Mouse (Mus musculus) hematopoietic stem cell, adult 5-6 weeks (primary cell): Measurements from ENCODE around the gene Gm1123. TPM values are rescaled to one million over a fixed set of nuclear protein-coding genes. Genes with fewer than 3 reads are reported as not detected.
A peak's percentile ranks its signal among the peaks of the same experiment; 100 is the strongest.

Experiments
- ATAC-seq, 2 experiments: fragments of 125-278 bp in 1 of 2; replicated peaks in 1 of 2; 2 replicates each; pipeline ENCODE4 v1.8.0; 2016 to 2017; ENCODE audit warnings: inconsistent platforms in 2 of 2, mild to moderate bottlenecking in 2 of 2, moderate number of reproducible peaks in 2 of 2, low read depth in 1 of 2, moderate TSS enrichment in 1 of 2; ENCODE audit not compliant: low FRiP score in 2 of 2, poor library complexity in 2 of 2, severe bottlenecking in 2 of 2, insufficient read depth in 1 of 2, low TSS enrichment in 1 of 2
- total RNA-seq: library from RNA; stranded (forward); fragments of 172-1452, 232-1000 nt; gene quantifications from 2 replicates; pipeline ENCODE4 v1.2.3, GENCODE M21; 2017

Gm1123 gene
- total RNA-seq, 1 experiment from 2014 or later: not detected

DNA sequence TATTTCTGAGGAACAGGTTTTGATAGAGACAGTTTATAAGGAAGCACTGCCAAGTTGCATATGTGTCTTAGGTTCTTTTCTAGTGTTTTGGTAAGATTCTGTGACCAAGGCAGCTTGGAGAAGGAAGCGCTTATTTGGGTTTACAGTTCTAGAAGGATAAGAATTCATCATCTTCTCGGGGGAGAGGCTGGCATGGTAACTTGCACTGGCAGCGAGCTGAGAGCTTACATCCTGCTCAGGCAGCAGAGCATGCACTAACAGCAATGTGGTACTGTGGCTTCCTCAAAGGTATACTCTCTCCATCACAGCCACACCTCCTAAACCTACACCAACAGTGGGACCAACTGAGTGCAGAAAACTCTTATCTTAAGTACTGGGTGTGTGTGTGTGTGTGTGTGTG lies 18.8 kb downstream of the Gm1123 start:
- no peak for ATAC-seq

DNA sequence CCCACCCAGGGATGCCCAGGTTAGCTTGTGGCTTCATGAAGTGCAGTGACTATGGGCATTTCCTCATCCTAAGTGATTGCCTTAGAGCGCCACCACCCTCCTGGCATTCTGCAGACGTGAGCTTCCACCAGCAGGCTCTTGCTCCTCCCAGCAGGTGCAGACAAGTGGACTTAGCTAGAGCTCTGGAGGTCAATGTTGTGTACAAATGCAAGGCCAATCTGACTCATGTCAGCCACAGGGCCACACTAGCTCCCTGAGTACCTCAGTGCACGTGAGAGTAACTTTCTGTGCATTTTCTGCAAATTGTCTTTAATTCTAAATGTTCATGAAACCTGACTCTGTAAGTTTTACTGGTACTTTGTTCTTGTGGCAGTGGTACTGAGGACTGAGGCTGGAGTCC lies 19.2 kb downstream of the Gm1123 start:
- no peak for ATAC-seq

DNA sequence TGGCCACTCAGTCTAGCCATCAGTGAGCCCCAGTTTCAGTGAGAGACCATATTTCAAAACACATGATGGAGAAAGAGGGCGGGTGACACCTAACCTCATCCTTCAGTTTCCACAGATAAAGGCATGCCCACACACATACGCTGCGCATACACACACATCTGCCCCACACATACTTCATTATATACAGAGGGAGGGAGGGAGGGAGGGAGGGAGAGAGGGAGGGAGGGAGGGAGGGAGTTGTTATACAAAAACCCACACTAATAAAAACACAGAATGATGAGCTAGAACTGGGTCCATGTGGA lies 25.7 kb downstream of the Gm1123 start:
- no peak for ATAC-seq

DNA sequence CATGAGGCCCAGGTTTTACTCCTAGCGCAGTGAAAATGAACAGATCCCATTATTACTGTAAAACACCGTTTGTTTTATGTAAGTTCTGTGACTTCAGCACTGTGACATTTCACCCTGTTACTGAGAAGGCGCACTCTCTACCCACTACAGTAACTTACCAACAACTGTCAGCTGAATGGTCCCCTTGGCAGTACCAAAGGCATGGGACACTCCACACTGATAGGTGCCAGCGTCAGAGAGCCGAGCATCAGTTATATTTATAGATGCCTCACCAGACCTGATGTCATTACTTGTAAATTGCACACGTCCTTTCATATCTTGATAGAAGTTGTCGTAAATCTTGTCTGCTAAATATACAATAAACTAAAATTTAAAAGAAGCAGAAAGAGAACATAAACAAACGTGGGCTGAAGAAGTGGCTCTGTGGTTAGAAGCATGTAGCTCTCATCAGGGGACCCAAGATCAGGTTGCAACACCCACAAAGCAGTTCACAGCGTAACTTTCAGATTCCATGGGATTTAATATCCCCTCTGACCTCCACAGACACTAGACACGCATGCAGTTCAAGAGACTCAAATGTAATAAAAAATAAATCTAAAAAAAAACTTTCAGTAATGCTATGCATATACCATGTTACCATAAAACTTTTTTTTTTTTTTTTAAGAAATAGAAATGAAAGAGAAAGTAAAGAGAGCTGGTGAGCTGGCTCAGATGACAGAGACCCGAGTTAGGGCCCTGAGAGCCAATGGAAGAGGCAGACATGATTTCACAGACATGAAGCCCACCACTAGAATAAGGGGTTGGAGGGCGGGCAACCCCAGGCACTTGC lies 26.2 kb downstream of the Gm1123 start:
- peak in 1 of 2 experiments; percentile 40; a peak in 2 of 4 replicates for ATAC-seq

DNA sequence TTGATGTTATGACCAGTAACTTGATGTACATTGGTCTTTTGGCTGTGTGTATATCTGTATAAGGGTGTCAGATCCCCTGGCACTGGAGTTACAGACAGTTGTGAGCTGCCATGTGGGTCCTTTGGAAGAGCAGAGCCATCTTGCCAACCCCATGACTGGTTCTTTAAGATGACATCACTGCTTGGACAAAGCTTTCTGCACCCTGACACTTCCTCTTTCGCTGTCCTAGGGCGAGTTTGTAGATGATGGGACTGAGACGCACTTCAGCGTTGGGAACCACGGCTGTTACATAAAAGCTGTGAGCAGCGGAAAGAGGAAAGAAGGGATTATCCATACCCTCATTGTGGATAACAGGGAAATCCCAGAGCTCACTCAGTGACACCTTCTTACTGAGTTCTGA lies 34.2 kb downstream of the Gm1123 start:
- ATAC-seq: no peak

DNA sequence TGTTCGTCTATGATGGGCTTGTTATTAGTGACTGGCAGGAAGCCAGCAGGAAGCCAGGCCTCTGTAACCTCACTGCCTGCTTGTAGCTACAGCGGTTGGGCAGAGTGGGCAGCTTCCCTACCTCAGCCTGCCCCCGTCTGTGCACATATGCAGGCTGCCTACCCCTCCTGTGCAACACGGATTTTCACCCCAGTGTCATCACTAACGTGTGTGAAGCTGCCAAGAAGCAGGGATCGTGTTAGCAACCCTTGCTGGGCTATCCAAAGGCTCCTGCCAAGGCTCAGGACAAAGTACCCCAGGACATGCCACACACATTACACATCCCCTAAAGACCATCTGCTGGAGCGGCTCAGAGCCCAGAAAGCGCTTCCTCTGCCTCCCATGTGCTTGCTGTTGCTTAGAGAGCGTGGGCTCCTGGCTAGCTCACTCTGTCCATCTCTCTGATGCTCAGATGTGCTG lies 35.6 kb downstream of the Gm1123 start:
- peak; percentile 49 to 58; a peak in 2 of 4 replicates for ATAC-seq

DNA sequence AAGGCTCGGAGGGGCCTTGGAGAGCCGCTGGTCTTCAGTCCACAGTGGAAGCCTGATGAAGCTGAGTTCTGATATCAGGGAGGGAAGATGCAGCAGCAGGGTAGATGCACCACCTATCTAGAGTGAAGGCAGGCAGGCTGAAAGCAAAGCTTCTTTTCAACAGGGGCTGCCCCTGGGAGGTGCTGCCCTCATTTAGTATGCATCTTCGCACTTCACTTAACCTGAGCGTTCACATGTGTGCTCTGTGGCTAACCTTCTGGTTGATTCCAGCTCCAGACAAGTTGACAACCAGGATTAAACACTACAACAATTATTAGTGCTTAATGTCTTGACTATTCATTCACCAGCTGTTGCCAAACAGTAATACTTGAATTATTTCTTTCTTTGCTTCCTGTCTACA lies 41.4 kb downstream of the Gm1123 start:
- no peak for ATAC-seq

DNA sequence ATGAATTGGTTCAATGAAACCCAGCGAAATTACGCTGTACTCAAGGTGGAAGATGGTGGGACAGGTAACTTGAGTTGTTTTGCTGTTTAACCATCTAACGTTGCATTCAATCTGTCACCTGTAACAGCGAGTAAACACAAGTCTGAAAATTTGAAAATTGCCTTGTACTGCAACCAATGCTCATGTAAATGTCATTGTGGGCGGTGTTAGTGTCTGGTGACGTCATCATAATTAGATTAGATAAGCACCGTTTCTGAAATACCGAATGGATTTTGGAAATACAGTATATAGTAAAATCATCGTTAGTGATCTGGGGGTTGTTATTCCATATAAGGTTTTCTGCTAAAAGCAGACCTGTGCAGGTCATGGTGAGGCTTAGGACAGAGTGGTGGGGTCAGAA lies 48.4 kb downstream of the Gm1123 start:
- no peak for ATAC-seq

DNA sequence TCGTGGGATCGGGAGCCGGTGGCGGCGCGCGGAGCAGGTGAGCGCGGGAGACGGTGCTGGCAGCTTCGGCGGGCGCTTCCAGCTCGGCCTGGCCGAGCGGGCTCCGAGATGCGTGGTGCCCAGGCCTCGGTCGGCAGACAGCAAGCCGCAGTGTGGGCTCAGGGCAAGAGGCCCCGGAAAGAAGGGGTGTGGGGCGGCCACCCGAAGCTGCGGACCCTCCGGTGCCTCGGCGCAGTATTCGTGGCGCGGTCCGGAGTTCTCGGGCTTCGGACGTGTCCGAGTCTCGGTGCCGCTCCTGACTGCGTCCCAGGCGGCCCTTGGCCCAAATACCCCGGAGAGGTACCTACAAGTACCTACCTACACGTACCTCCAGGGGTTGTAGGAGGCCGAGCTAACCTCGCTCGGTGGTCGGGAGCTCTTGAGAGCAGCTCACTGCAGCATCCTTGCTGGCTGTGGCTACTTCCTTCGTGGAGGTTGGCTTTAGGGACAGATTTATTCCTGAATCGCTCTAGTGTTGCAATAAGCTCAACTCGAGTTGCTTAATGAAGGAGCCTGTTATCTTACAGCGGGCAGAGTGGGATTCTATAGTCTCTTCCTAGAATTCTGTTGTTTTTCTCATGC lies 48.9 kb downstream of the Gm1123 start:
- ATAC-seq: peak in 1 of 2 experiments; percentile 23; a peak in 1 of 4 replicates

DNA sequence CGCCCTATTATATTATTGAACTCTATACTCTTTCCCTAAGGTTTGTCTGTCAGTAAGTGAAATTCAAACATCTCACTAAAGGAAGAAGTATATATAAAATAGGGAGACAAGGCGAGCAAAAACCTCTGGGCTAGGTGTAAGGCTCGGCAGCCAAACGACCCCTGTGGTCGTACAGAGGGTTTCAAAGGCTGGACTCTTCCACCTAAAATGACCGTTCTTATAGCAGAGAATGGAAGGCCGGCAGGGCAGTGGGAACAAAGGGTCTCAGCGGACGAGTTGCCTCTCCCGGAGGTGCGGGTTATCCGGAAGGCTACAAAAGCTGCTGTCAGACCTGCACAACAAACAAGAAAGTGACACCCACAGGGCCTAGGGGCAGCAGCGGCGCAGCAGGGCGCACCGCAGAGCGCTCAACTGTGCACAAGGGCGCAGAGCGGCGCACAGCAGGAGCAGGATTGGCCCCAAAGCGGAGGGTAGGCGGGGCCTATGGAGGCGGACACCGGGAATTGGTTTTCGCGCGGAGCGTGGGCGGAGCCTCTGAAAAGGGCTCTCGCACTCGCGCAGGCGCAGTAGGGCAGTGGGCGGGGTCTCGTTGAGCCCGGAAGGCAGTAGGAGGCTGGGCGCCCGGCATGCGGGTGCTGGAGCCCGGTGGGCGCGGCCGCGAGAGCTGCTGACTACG lies 49.6 kb downstream of the Gm1123 start, which contains the start of gene Faim:
Gene Faim, plus strand, starts transcription at position 574 of the 676 bp plus-strand sequence.
- ATAC-seq: peak; percentile 98 to 100

DNA sequence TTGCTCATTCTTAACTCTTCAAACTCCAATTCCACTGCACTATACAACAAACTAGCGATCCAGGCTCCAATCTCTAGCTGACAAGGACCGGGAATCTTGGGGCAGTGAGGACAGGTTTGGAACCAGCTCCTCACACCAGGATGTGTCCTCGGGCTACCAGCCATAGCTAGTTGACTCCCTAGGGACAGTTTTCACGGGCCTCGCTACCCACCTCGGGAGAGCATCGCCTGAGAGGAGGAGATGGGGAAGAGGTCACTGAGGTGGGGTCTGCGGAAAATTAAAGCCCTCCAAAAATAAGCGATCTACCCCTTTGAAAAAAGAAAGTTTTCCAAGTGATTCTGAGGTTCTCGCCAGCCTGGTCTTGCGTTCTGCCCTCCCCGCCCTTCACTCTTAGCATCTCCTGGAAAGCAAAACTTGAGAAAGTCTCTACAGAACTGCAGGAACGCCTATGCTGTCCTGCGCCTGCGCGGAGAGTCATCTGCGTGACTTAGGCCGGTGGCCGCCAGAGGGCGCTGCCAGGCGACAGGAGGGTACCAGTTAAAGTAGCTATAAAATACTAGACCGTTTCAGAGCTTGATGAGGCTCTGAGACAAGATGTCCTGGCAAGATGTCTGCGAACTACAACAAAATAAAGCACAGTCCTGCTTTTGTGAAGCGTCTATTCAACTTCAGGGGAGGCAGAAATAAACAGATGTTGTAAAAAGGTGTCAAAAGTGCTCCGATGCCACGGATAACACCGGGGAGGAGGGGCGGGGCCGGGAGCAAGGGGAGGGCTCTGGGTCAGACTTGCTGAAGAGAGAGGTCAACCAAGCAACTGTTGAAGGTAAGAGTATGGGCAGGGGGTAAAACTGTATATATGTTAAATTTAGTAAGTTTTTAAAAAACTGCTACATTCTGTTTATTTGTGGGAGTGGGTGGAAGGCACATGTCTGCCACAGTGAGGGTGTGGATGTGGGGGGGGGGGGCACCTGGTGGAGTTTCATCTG lies 55.8 kb downstream of the Gm1123 start:
- peak; percentile 84 to 92 for ATAC-seq

DNA sequence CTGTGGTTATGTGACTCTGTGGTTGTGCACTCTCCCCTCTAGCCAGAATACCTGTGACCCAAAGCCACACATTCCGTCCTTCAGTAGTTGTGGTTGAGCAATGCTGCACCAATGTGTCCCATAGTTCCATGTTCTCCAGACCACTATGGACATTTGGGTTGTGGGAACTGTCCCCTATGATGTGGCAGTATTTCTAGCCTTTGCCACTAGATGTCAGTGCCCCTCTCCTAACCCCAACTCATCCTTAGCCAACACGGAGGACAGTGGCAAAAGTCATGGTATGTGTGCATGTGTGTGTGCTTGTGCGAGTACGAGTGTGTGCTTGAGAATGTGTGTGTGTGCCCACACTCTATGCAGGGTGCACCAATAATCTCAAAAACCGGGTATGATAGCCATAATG lies 59.0 kb downstream of the Gm1123 start:
- 0 out of 4 replicates have a peak, but pooled peaks of 1 of the 2 experiments have one; percentile 14 for ATAC-seq

DNA sequence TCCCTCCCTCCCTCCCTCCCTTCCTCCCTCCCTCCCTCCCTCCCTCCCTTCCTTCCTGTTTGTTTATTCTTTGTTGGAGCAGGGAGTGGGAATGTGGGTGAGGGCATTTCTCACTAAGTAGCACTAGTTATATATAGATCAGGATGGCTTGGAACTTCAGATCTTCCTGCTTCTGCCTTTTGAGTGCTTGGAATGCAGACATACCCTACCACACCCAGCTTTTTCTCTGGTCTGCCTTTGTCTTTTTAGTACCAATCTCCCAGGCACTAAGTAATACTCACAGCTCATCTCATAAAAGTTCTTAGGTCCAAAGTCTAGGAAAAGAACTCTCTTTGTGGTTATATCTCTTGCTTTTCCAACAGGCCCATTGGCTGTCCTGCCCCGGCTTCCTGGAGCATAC lies 59.4 kb downstream of the Gm1123 start:
- ATAC-seq: no peak

DNA sequence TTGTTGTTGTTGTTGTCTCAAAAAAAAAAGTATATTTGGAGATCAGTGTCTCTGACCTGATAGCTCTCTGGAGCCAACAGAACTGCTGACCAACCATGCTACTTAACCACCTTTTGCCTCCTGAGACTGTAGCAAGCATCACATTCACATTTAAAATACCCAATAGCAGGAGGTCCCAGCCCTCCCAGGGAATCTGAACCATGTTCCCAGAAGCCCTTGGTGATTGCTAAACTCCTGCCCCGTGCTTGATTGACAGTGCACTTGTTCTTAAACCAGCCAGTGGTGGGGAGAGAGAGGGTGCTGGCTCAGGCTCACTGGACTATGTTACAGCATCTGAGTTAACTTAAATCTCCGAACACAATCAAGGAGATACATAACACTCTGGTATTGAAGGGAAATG lies 60.6 kb downstream of the Gm1123 start:
- ATAC-seq: no peak

DNA sequence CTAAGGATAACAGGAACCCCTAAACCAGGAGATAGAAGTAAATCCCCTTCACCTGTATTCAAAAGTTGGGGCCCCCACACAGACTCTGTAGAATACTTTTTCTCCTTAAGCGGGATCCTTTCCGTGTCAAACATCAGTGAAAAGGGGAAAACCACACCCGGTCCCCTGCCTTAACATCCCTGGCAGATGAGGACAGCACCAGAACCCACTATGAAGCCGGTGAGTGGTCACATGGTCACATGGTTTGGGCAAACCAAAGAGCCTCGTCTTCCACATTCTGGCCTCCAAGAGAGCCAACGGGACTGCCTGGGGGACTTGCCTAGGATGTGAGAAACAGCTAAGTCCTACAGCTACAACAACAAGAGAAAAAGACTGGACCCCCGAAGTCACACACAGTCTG lies 62.0 kb downstream of the Gm1123 start:
- ATAC-seq: no peak

DNA sequence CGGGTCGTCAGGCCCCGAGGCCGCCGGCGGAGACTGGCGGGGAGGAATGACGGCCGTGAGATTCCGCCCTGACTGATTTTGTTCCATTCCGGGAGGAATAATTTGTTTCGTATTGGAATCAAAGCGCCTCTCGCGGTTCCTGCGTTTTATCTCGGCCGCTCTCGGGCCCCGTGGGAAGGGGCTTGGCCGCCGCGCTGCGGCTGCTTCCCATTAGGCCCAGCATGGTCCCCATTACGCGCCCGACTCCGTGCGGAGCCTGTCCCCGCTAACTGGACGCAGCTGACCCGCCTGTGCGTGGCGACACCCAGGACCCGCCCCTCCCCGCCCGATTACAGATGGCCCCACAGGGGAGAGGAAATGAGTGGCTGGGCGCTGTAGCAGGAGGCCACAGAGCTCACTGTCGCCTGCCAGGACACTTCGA lies 62.4 kb downstream of the Gm1123 start:
- no peak for ATAC-seq

DNA sequence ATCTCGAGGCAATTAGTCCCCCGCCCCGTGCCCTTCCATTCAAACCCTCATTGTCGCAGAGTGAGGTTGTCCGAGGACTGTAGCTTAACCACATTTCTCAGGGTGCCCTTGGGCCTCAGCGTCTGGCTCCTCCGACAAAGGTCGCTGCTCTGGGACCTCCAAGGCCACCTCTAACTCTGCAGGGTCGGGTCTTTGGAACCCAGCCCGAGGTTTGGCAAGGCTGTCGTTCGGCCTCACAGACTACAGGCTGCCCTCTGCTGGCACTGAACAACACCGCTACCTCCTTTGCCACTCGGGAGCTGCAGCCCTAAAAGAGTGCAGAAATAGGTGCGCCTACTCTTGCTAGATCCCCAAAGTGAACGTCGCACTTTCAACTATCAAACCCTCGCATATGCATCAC lies 70.4 kb downstream of the Gm1123 start:
- ATAC-seq: peak; percentile 67 to 72
